Mouse (Mus musculus) stomach, postnatal 0 days (tissue): Measurements from ENCODE around the gene Man2a1.

ENCODE experiments used
- CTCF ChIP-seq: IDR thresholded peaks from 2 replicates; pipeline ENCODE4 v1.5.1; 2016; ENCODE audit warnings: antibody characterized with exemption, low read depth, mild to moderate bottlenecking, moderate library complexity
- EP300 ChIP-seq: optimal IDR thresholded peaks from 2 replicates; pipeline ENCODE3; 2016; ENCODE audit warnings: antibody characterized with exemption

DNA sequence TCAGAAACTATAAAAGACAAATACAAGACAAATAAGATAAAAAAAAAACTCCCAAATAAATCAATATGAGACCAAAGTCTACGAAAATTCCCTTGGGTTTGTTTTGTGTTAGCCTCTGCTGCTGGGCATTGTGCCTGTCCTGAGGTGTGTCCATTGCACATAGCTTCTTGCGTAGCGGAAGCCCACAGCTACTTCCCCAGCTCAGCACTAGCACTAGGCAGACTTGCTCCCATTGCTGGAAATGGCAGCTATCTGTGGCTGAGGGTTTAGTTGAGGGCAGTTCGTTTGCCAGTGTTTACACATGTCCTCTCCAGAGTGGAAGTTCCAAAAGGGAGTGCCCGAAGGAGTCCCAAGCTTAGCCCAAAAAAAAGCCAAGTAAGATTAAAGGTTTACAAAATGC is 146.9 kb downstream of the Man2a1 start:
- TF ChIP-seq CTCF = no peak
- no peak for TF ChIP-seq EP300
